Mouse (Mus musculus): ENCODE data around the gene Borcs7. TPM values are rescaled to one million over a fixed set of nuclear protein-coding genes. Genes with fewer than 3 reads are reported as not detected.
A peak's percentile ranks its signal among the peaks of the same experiment; 100 is the strongest.

Gene Borcs7
- polyA plus RNA-seq, 1 experiment from 2014 or later: 13.9 TPM

DNA sequence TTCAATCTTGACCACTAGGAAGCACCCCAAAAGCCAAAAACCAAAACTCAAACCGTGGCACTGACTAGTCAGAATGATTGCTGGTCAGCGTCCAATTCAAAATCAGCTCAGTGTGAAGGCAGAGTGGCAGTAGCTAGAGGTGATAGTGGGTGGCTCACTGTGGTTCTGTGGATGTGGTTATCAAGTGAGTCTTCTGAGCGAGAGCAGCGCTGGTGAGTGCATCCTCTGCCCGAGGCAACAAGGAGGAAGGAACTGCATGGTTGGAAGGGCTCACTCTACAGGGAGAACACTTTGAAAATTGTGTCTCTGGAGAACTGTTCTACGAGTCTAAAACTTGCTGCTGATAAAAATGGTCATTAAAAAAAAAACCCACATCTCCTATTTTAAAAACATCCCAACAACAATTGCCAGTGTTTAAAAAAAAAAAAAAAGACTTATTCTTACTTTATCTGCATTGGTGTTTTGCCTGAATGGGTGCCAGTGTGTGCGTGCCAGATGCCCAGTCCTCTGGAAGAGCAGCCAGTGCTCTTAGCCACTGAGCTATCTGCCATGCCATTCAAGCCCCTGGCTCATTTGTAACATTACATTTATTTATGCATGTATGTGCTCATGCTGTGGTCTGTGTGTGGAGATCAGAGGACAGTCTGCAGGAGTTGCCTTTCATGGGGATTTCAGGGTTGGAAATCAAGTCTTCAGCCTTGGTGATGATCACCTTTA is 16.2 kb downstream of the Borcs7 start:
- Histone ChIP-seq H3K27ac (no peak overlapping the region), H3K4me1 (peaks cover 17% of the 10 kb centered on the region), H3K4me3 (no peak overlapping the region), H3K27me3 (ENCODE audit: poor library complexity, severe bottlenecking) (peaks cover 17% of the 10 kb centered on the region), H3K9me3 (no peaks in the 10 kb centered on the region), H3K36me3 (replicated peaks) (peaks cover 9% of the 10 kb centered on the region)
- WGBS: 70% methylated on average over 7 of the region's 7 CpGs
- no peak for DNase-seq (ENCODE audit: extremely low spot score, low spot score)

DNA sequence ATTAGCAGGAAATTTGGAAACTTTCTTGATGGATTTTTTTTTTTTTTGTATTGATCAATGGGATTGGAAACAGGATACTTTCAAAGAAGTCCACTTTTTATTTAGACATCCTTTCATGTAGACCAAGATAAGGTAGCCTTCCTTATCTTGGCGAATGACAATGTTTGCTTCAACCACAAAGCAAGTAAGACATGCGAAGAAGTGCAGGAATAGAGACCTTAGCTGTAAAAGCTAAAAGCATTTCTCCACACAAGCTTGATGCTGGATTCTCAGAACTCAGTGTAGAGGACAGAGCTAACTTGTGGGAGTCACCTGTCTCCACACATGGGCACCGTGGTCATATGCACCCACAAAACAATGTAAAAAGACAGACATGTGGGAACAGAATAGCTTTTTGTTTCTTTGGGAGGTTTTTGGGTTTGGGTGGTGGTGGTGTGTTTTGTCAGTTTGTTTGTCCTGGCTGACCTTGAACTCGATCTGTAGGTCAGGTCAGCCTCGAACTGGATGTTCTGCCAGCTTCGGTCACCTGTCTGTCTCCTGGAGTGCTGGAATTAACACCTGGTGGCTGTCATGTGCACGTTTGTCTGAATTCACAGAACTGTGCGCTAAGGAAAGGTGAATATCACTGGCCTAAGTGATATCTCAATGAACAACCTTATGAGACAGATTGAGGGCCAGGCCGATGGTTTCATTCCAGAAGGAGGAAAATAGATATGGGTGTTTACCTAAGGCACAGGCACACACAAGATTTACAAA is 17.0 kb downstream of the Borcs7 start:
- H3K4me1 ChIP-seq: peaks cover 17% of the 10 kb centered on the region
- peak overlapping the region; percentile 84; the same call in 1 of the 2 replicates for H3K27ac ChIP-seq
- DNase-seq (ENCODE audit: extremely low spot score, low spot score): no peak
- H3K9me3 ChIP-seq: no peaks in the 10 kb centered on the region
- peak overlapping the region; percentile 56 for H3K4me3 ChIP-seq
- H3K36me3 ChIP-seq (replicated peaks): peaks cover 4% of the 10 kb centered on the region
- peaks cover 17% of the 10 kb centered on the region for H3K27me3 ChIP-seq (ENCODE audit: poor library complexity, severe bottlenecking)
- 81% methylated on average over 9 of the region's 9 CpGs for WGBS

GRCm38 (mm10) chr19:46707296-46708151 is 17.8 kb downstream of the Borcs7 start, which contains the start of gene As3mt:
As3mt (plus strand) TSS chr19:46707458.
- DNase-seq (ENCODE audit: extremely low spot score, low spot score): peak; percentile 53
- Histone ChIP-seq H3K27ac (peak within 1 kb of the TSS; percentile 84), H3K9me3 (no peaks in the 10 kb centered on the region), H3K27me3 (ENCODE audit: poor library complexity, severe bottlenecking) (peaks cover 17% of the 10 kb centered on the region), H3K4me1 (peaks cover 17% of the 10 kb centered on the region), H3K4me3 (peak within 1 kb of the TSS; percentile 56), H3K36me3 (replicated peaks) (no peaks in the 10 kb centered on the region; the same call in 1 of the 2 replicates)
- WGBS: 13% methylated on average over 31 of the region's 31 CpGs

- Histone ChIP-seq H3K27me3 (ENCODE audit: poor library complexity, severe bottlenecking) (peaks cover 7% of the 10 kb centered on the region; the same call in 1 of the 2 replicates), H3K36me3 (replicated peaks) (peaks cover 7% of the 10 kb centered on the region), H3K9me3 (no peaks in the 10 kb centered on the region), H3K27ac (no peak overlapping the region), H3K4me3 (no peak overlapping the region), H3K4me1 (peaks cover 17% of the 10 kb centered on the region)
- WGBS: 92% methylated on average over 4 of the region's 4 CpGs
- DNase-seq (ENCODE audit: extremely low spot score, low spot score): no peak
Measured at GRCm38 (mm10) chr19:46710614-46711013, 20.9 kb downstream of the Borcs7 start.

DNA sequence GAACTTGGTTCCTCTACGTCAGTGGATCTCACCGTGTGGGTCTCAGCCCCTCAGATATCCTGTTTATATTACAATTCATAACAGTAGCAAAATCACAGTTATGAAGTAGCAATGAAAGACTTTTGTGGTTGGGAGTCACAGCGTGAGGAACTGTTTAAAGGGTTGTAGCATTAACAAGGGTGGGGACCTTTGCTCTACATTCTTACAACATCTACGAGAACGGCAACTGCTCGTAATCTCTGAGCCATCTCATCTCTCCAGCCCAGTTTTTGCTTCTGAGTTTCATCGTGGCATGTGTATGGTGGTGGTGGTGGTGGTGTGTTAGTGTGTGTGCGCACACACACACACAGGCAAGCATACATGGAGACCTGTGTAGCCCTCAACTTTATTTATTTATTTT is 24.5 kb downstream of the Borcs7 start:
- H3K36me3 ChIP-seq (replicated peaks): peaks cover 26% of the 10 kb centered on the region
- WGBS: 98% methylated on average over 8 of the region's 8 CpGs
- no peaks in the 10 kb centered on the region for H3K4me1 ChIP-seq
- H3K27me3 ChIP-seq (ENCODE audit: poor library complexity, severe bottlenecking): no peaks in the 10 kb centered on the region
- H3K4me3 ChIP-seq: no peak overlapping the region
- H3K27ac ChIP-seq: no peak overlapping the region
- no peak for DNase-seq (ENCODE audit: extremely low spot score, low spot score)
- H3K9me3 ChIP-seq: peaks cover 6% of the 10 kb centered on the region

DNA sequence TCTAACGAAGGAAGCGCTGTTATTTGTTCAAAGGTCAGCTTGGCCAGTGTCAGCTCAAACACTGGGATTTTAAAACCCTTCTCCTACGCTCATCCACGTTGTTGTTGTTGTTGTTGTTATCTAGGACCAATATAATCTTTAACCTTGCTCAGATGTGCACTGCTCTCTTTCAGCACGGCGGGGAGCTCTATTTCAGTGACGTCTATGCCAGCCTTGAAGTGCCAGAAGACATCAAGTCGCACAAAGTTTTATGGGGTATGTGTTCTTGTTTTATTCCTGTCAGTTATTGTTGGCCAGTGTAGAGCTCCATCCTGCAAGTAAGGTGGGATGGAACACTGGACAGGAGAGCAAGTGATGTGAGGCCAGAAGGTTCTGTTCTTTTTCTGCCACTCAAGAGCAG is 25.3 kb downstream of the Borcs7 start:
- peaks cover 27% of the 10 kb centered on the region for H3K36me3 ChIP-seq (replicated peaks)
- no peak for DNase-seq (ENCODE audit: extremely low spot score, low spot score)
- 94% methylated on average over 8 of the region's 8 CpGs for WGBS
- H3K27me3 ChIP-seq (ENCODE audit: poor library complexity, severe bottlenecking): no peaks in the 10 kb centered on the region
- no peaks in the 10 kb centered on the region for H3K4me1 ChIP-seq
- peaks cover 6% of the 10 kb centered on the region for H3K9me3 ChIP-seq
- H3K4me3 ChIP-seq: no peak overlapping the region
- H3K27ac ChIP-seq: no peak overlapping the region

DNA sequence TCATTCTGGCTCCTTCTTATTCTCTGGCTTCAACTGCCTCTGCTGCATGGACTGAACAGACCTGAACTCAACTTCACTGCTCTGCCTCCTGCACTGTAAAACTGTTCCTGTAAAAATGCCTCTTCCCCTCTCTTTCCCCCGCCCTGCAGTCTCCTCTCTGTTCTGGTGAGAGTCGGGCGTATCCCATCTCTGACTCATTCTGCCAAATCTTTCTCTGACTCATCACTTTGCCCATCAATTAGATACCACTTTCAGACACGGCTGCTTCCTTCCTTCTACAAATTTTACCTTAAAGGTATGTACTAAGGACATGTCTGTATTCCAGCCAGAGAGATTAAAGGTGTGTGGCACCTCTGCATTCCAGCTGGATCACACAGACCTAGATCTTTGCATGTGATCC is 28.4 kb downstream of the Borcs7 start:
- no peak overlapping the region for H3K27ac ChIP-seq
- no peak overlapping the region for H3K4me3 ChIP-seq
- 92% methylated on average over 4 of the region's 4 CpGs for WGBS

DNA sequence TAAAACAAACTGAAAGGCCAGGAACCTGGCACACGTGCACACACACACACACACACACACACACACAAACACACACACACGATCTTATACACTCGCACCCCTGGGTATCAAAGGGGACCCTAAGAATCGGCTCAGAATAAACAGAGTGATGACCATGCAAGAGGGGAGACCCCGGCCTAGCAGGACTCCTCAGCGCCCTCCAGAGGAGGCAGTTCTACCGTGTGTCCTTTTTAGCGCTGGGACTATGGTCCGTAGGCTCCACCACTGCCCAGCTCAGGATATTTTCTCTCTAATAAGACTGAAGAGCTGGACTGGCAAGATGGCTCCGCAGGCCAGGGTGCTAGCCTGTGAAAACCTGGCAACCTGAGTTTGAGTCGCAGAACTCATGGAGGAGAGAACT is 34.7 kb downstream of the Borcs7 start:
- no peaks in the 10 kb centered on the region for H3K27me3 ChIP-seq (ENCODE audit: poor library complexity, severe bottlenecking)
- DNase-seq (ENCODE audit: extremely low spot score, low spot score): no peak
- WGBS: 71% methylated on average over 11 of the region's 11 CpGs
- H3K4me1 ChIP-seq: peaks cover 13% of the 10 kb centered on the region
- H3K27ac ChIP-seq: no peak overlapping the region
- peaks cover 28% of the 10 kb centered on the region for H3K36me3 ChIP-seq (replicated peaks)
- H3K4me3 ChIP-seq: no peak overlapping the region
- no peaks in the 10 kb centered on the region for H3K9me3 ChIP-seq

More for the DNA sequence above, 28.4 kb downstream of the Borcs7 start:
- DNase-seq (ENCODE audit: extremely low spot score, low spot score): no peak
- Histone ChIP-seq H3K9me3 (peaks cover 6% of the 10 kb centered on the region), H3K4me1 (no peaks in the 10 kb centered on the region), H3K36me3 (replicated peaks) (peaks cover 43% of the 10 kb centered on the region), H3K27me3 (ENCODE audit: poor library complexity, severe bottlenecking) (no peaks in the 10 kb centered on the region)

- DNase-seq (ENCODE audit: extremely low spot score, low spot score): no peak
- H3K4me3 ChIP-seq: no peak overlapping the region
- 97% methylated on average over 8 of the region's 8 CpGs for WGBS
- no peaks in the 10 kb centered on the region for H3K27me3 ChIP-seq (ENCODE audit: poor library complexity, severe bottlenecking)
- peaks cover 13% of the 10 kb centered on the region for H3K4me1 ChIP-seq
- H3K36me3 ChIP-seq (replicated peaks): peaks cover 18% of the 10 kb centered on the region
- H3K9me3 ChIP-seq: no peaks in the 10 kb centered on the region
- no peak overlapping the region for H3K27ac ChIP-seq
Measured at GRCm38 (mm10) chr19:46726142-46726541, 36.4 kb downstream of the Borcs7 start.

DNA sequence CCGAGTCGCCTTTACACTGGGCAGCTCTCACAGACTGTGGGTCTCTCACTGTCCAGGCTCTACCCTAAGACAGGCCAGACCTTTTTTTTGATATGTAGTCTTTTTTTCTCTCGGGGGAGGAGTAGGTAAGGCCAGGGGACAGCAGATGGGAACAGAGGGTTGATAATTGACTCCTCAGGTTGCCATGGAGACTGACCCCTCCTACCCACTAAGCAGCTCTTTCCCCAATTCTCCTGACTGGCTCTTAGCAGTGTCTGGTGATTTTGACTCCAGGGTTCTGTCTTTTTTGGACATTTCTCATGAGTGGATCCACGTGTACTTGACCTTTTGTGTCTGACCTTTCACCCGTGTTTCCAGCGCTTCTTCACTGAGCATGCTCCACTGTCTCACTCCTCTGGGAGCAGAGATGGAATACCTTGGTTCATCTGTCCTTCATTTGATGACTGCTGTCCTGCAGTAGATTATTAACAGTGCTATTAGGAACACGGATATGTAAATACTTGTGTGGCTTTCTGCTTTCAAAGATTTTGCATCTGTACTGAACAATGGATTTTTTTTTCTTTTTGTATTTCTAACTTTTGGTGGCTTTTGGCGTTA is 37.5 kb downstream of the Borcs7 start:
- no peaks in the 10 kb centered on the region for H3K9me3 ChIP-seq
- no peak overlapping the region for H3K4me3 ChIP-seq
- H3K36me3 ChIP-seq (replicated peaks): peaks cover 11% of the 10 kb centered on the region
- no peaks in the 10 kb centered on the region for H3K27me3 ChIP-seq (ENCODE audit: poor library complexity, severe bottlenecking)
- peak overlapping the region; percentile 30; the same call in 1 of the 2 replicates for H3K27ac ChIP-seq
- 66% methylated on average over 8 of the region's 8 CpGs for WGBS
- DNase-seq (ENCODE audit: extremely low spot score, low spot score): peak; percentile 19
- peaks cover 13% of the 10 kb centered on the region for H3K4me1 ChIP-seq

- Histone ChIP-seq H3K4me3 (no peak overlapping the region), H3K27ac (no peak overlapping the region), H3K4me1 (peaks cover 13% of the 10 kb centered on the region), H3K36me3 (replicated peaks) (peaks cover 11% of the 10 kb centered on the region), H3K9me3 (no peaks in the 10 kb centered on the region), H3K27me3 (ENCODE audit: poor library complexity, severe bottlenecking) (no peaks in the 10 kb centered on the region)
- DNase-seq (ENCODE audit: extremely low spot score, low spot score): no peak
- WGBS: 88% methylated on average over 11 of the region's 11 CpGs
Measured at GRCm38 (mm10) chr19:46727945-46728540, 38.3 kb downstream of the Borcs7 start.

- Histone ChIP-seq H3K36me3 (replicated peaks) (peaks cover 18% of the 10 kb centered on the region), H3K4me3 (no peak overlapping the region), H3K27me3 (ENCODE audit: poor library complexity, severe bottlenecking) (no peaks in the 10 kb centered on the region), H3K9me3 (no peaks in the 10 kb centered on the region), H3K4me1 (peaks cover 13% of the 10 kb centered on the region), H3K27ac (no peak overlapping the region)
- DNase-seq (ENCODE audit: extremely low spot score, low spot score): no peak
- 93% methylated on average over 3 of the region's 3 CpGs for WGBS
Measured at GRCm38 (mm10) chr19:46728909-46729308, 39.2 kb downstream of the Borcs7 start.
